Mouse (Mus musculus) midbrain, embryonic 11.5 days (tissue): ENCODE data around the gene Pdrg1. TPM values are rescaled to one million over a fixed set of nuclear protein-coding genes. Genes with fewer than 3 reads are reported as not detected.

Source experiments
- ATAC-seq: fragments of 200-750 bp; cut with Nextera tagmentation; 2 replicates; pipeline ENCODE4 v1.8.0; 2017; ENCODE audit warnings: moderate TSS enrichment, moderate library complexity; ENCODE audit not compliant: low FRiP score
- DNase-seq: peaks from one replicate; pipeline ENCODE4 v3.0.0; 2015; ENCODE audit warnings: low spot score; ENCODE audit errors: missing footprints
- H3K27ac ChIP-seq: fragments of 300-500 bp; sonication (generic); 2 replicates; pipeline ENCODE4 v1.5.1; 2014; ENCODE audit warnings: low read depth, low read length
- H3K27me3 ChIP-seq: fragments of 300-500 bp; sonication (generic); 2 replicates; pipeline ENCODE4 v1.6.1; 2014; ENCODE audit warnings: mild to moderate bottlenecking, low read length, moderate library complexity, mixed read lengths; ENCODE audit not compliant: control insufficient read depth, insufficient read depth
- H3K36me3 ChIP-seq: fragments of 300-500 bp; sonication (generic); 2 replicates; pipeline ENCODE4 v1.6.1; 2014; ENCODE audit warnings: mild to moderate bottlenecking, low read length, moderate library complexity, mixed read lengths; ENCODE audit not compliant: control insufficient read depth, insufficient read depth
- H3K4me1 ChIP-seq: fragments of 300-500 bp; sonication (generic); 2 replicates; pipeline ENCODE4 v1.6.1; 2014; ENCODE audit warnings: low read length; ENCODE audit not compliant: control insufficient read depth, insufficient read depth
- H3K4me2 ChIP-seq: fragments of 300-500 bp; sonication (generic); 2 replicates; pipeline ENCODE4 v1.6.1; 2014; ENCODE audit warnings: mild to moderate bottlenecking, moderate library complexity
- H3K4me3 ChIP-seq: fragments of 300-500 bp; sonication (generic); 2 replicates; pipeline ENCODE4 v1.5.1; 2014; ENCODE audit warnings: low read depth, low read length
- H3K9ac ChIP-seq: fragments of 300-500 bp; sonication (generic); 2 replicates; pipeline ENCODE4 v1.6.1; 2014; ENCODE audit warnings: low read length
- H3K9me3 ChIP-seq: fragments of 300-500 bp; sonication (generic); 2 replicates; pipeline ENCODE4 v1.6.1; 2016; ENCODE audit warnings: low read length; ENCODE audit not compliant: control insufficient read depth
- WGBS: fragments of 180-500 bp; shearing (Covaris S2); extraction: QIAGEN DNeasy Blood & Tissue Kit; methylation state at CpG from one replicate; pipeline ENCODE4 v1.1.7; 2014; 5-methylcytosine and 5-hydroxymethylcytosine counted together
- polyA plus RNA-seq: library from polyadenylated mRNA; unstranded; fragments of >200 nt; fragmentation: Nextera tagmentation; extraction: Ambion mirVana; gene quantifications from 2 replicates; pipeline ENCODE4 v1.2.1, GENCODE M21; 2014

Gene Pdrg1
- polyA plus RNA-seq, 1 experiment from 2014 or later, result 83.9 TPM

- ATAC-seq, result no peak
- H3K9ac ChIP-seq, result peak overlapping the region; percentile 41
- H3K9me3 ChIP-seq, result no peaks in the 10 kb centered on the region
- peak overlapping the region; percentile 77 for H3K4me2 ChIP-seq
- H3K4me1 ChIP-seq, result peaks cover 8% of the 10 kb centered on the region; the same call in 1 of the 2 replicates
- 17% methylated on average over 4 of the region's 4 CpGs for WGBS
- H3K36me3 ChIP-seq, result no peaks in the 10 kb centered on the region
- peak overlapping the region; percentile 57 for H3K4me3 ChIP-seq
- no peak overlapping the region for H3K27ac ChIP-seq
- peak; percentile 82 for DNase-seq
- peaks cover 23% of the 10 kb centered on the region for H3K27me3 ChIP-seq
These were observed 17.7 kb upstream of the Pdrg1 start for GRCm38 (mm10) chr2:153032973-153033372.

GRCm38 (mm10) chr2:153032083-153032842, 17.0 kb upstream of the Pdrg1 start:
- Histone ChIP-seq H3K9ac (peak overlapping the region; percentile 41), H3K4me3 (peak overlapping the region; percentile 57), H3K36me3 (no peaks in the 10 kb centered on the region), H3K4me2 (peak overlapping the region; percentile 77), H3K9me3 (no peaks in the 10 kb centered on the region), H3K4me1 (peaks cover 8% of the 10 kb centered on the region; the same call in 1 of the 2 replicates), H3K27me3 (peaks cover 23% of the 10 kb centered on the region), H3K27ac (peak overlapping the region; percentile 59; the same call in 1 of the 2 replicates)
- DNase-seq, result peak; percentile 99
- peak; percentile 71 for ATAC-seq
- WGBS, result 1% methylated on average over 44 of the region's 58 CpGs

GRCm38 (mm10) chr2:153031126-153032082, 16.2 kb upstream of the Pdrg1 start, which contains the start of gene Xkr7:
Gene Xkr7, plus strand, starts transcription at chr2:153031852.
- H3K4me2 ChIP-seq, result peak within 1 kb of the TSS; percentile 77
- H3K27ac ChIP-seq, result peak within 1 kb of the TSS; percentile 59
- peak within 1 kb of the TSS; percentile 57 for H3K4me3 ChIP-seq
- no peaks in the 10 kb centered on the region for H3K36me3 ChIP-seq
- 3% methylated on average over 21 of the region's 54 CpGs for WGBS
- no peaks in the 10 kb centered on the region for H3K9me3 ChIP-seq
- peak within 1 kb of the TSS; percentile 41 for H3K9ac ChIP-seq
- DNase-seq (peak; percentile 91), ATAC-seq (peak; percentile 77)
- H3K4me1 ChIP-seq, result peaks cover 8% of the 10 kb centered on the region; the same call in 1 of the 2 replicates
- peaks cover 23% of the 10 kb centered on the region for H3K27me3 ChIP-seq

- Histone ChIP-seq H3K27ac (no peak overlapping the region), H3K4me2 (no peak overlapping the region)
These were observed 15.2 kb upstream of the Pdrg1 start for GRCm38 (mm10) chr2:153030422-153030821.

GRCm38 (mm10) chr2:153027501-153027900, 12.3 kb upstream of the Pdrg1 start:
- no peak overlapping the region for H3K9ac ChIP-seq
- 57% methylated on average over 4 of the region's 4 CpGs for WGBS
- no peak overlapping the region for H3K4me3 ChIP-seq
- DNase-seq (no peak), ATAC-seq (no peak)
- H3K27me3 ChIP-seq, result peaks cover 15% of the 10 kb centered on the region
- H3K4me1 ChIP-seq, result peaks cover 6% of the 10 kb centered on the region; the same call in 1 of the 2 replicates
- no peaks in the 10 kb centered on the region for H3K9me3 ChIP-seq
- H3K27ac ChIP-seq, result no peak overlapping the region
- H3K4me2 ChIP-seq, result no peak overlapping the region
- no peaks in the 10 kb centered on the region for H3K36me3 ChIP-seq

More at GRCm38 (mm10) chr2:153030422-153030821, 15.2 kb upstream of the Pdrg1 start:
- Histone ChIP-seq H3K9me3 (no peaks in the 10 kb centered on the region), H3K4me1 (peaks cover 8% of the 10 kb centered on the region; the same call in 1 of the 2 replicates), H3K4me3 (no peak overlapping the region), H3K9ac (no peak overlapping the region), H3K27me3 (peaks cover 23% of the 10 kb centered on the region), H3K36me3 (no peaks in the 10 kb centered on the region)
- no peak for ATAC-seq
- DNase-seq, result no peak
- 23% methylated on average over 4 of the region's 4 CpGs for WGBS

- Histone ChIP-seq H3K4me1 (no peaks in the 10 kb centered on the region), H3K27ac (no peak overlapping the region), H3K4me2 (no peak overlapping the region), H3K9me3 (no peaks in the 10 kb centered on the region), H3K9ac (no peak overlapping the region), H3K27me3 (peaks cover 5% of the 10 kb centered on the region), H3K4me3 (no peak overlapping the region), H3K36me3 (no peaks in the 10 kb centered on the region)
- DNase-seq (no peak), ATAC-seq (no peak)
- 84% methylated on average over 7 of the region's 7 CpGs for WGBS
These were observed 10.8 kb upstream of the Pdrg1 start for GRCm38 (mm10) chr2:153026052-153026451.

GRCm38 (mm10) chr2:153022855-153023254, 7.6 kb upstream of the Pdrg1 start:
- no peaks in the 10 kb centered on the region for H3K27me3 ChIP-seq
- no peaks in the 10 kb centered on the region for H3K9me3 ChIP-seq
- H3K36me3 ChIP-seq, result no peaks in the 10 kb centered on the region
- H3K9ac ChIP-seq, result no peak overlapping the region
- no peak for DNase-seq
- ATAC-seq, result no peak
- no peak overlapping the region for H3K4me2 ChIP-seq
- H3K4me3 ChIP-seq, result no peak overlapping the region
- no peak overlapping the region for H3K27ac ChIP-seq
- no peaks in the 10 kb centered on the region for H3K4me1 ChIP-seq
- WGBS, result 67% methylated on average over 4 of the region's 4 CpGs

GRCm38 (mm10) chr2:153021163-153021562, 5.9 kb upstream of the Pdrg1 start:
- WGBS, result 67% methylated on average over 3 of the region's 3 CpGs
- no peaks in the 10 kb centered on the region for H3K9me3 ChIP-seq
- H3K4me1 ChIP-seq, result no peaks in the 10 kb centered on the region
- H3K27me3 ChIP-seq, result no peaks in the 10 kb centered on the region
- H3K4me3 ChIP-seq, result no peak overlapping the region
- ATAC-seq (no peak), DNase-seq (no peak)
- no peaks in the 10 kb centered on the region for H3K36me3 ChIP-seq
- no peak overlapping the region for H3K4me2 ChIP-seq
- no peak overlapping the region for H3K27ac ChIP-seq
- H3K9ac ChIP-seq, result no peak overlapping the region
